Mouse (Mus musculus): ENCODE results near the gene Ppp4r1. TPM values are rescaled to one million over a fixed set of nuclear protein-coding genes. Genes with fewer than 3 reads are reported as not detected.

Gene Ppp4r1
- total RNA-seq, 2 experiments from 2014 or later, result 39.0 to 40.4 TPM

- DNase-seq (ENCODE audit: low spot score in 2 of 2), result no peak
Measured at GRCm38 (mm10) chr17:65853326-65853725, 71.0 kb downstream of the Ppp4r1 start.

- no peak for DNase-seq (ENCODE audit: low spot score in 2 of 2)
Measured at GRCm38 (mm10) chr17:65854006-65854405, 71.6 kb downstream of the Ppp4r1 start.

GRCm38 (mm10) chr17:65857617-65858016 lies 75.2 kb downstream of the Ppp4r1 start:
- DNase-seq (ENCODE audit: low spot score in 2 of 2), result no peak

- no peak for DNase-seq (ENCODE audit: low spot score in 2 of 2)
Measured at GRCm38 (mm10) chr17:65862579-65862978, 80.2 kb downstream of the Ppp4r1 start.

GRCm38 (mm10) chr17:65863830-65864229 lies 81.5 kb downstream of the Ppp4r1 start:
- DNase-seq (ENCODE audit: low spot score in 2 of 2), result no peak

- peak in 1 of 2 experiments; percentile 67 for DNase-seq (ENCODE audit: low spot score in 2 of 2)
Measured at GRCm38 (mm10) chr17:65864742-65865141, 82.4 kb downstream of the Ppp4r1 start.

- DNase-seq (ENCODE audit: low spot score in 2 of 2), result no peak
Measured at GRCm38 (mm10) chr17:65865265-65865664, 82.9 kb downstream of the Ppp4r1 start.

GRCm38 (mm10) chr17:65866201-65866600 lies 83.8 kb downstream of the Ppp4r1 start:
- DNase-seq (ENCODE audit: low spot score in 2 of 2), result no peak

GRCm38 (mm10) chr17:65867996-65868395 lies 85.6 kb downstream of the Ppp4r1 start:
- DNase-seq (ENCODE audit: low spot score in 2 of 2), result no peak

- no peak for DNase-seq (ENCODE audit: low spot score in 2 of 2)
Measured at GRCm38 (mm10) chr17:65869720-65870119, 87.3 kb downstream of the Ppp4r1 start.

- DNase-seq (ENCODE audit: low spot score in 2 of 2), result peak; percentile 44 to 57
Measured at GRCm38 (mm10) chr17:65870146-65870545, 87.8 kb downstream of the Ppp4r1 start.

- peak in 1 of 2 experiments; percentile 47 for DNase-seq (ENCODE audit: low spot score in 2 of 2)
Measured at GRCm38 (mm10) chr17:65871641-65872041, 89.3 kb downstream of the Ppp4r1 start.

- no peak for DNase-seq (ENCODE audit: low spot score in 2 of 2)
Measured at GRCm38 (mm10) chr17:65872051-65872450, 89.7 kb downstream of the Ppp4r1 start.

GRCm38 (mm10) chr17:65872652-65873051 lies 90.3 kb downstream of the Ppp4r1 start:
- no peak for DNase-seq (ENCODE audit: low spot score in 2 of 2)

- DNase-seq (ENCODE audit: low spot score in 2 of 2), result no peak
Measured at GRCm38 (mm10) chr17:65873156-65873555, 90.8 kb downstream of the Ppp4r1 start.

- DNase-seq (ENCODE audit: low spot score in 2 of 2), result no peak
Measured at GRCm38 (mm10) chr17:65873834-65874233, 91.5 kb downstream of the Ppp4r1 start.

GRCm38 (mm10) chr17:65877026-65877425 lies 94.7 kb downstream of the Ppp4r1 start:
- DNase-seq (ENCODE audit: low spot score in 2 of 2), result no peak

- DNase-seq (ENCODE audit: low spot score in 2 of 2), result peak in 1 of 2 experiments; percentile 29
Measured at GRCm38 (mm10) chr17:65884061-65884669, 101.8 kb downstream of the Ppp4r1 start.

- peak; percentile 98 to 100 for DNase-seq (ENCODE audit: low spot score in 2 of 2)
Measured at GRCm38 (mm10) chr17:65884691-65885397, 102.5 kb downstream of the Ppp4r1 start.

- no peak for DNase-seq (ENCODE audit: low spot score in 2 of 2)
Measured at GRCm38 (mm10) chr17:65885398-65885696, 103.0 kb downstream of the Ppp4r1 start.

- DNase-seq (ENCODE audit: low spot score in 2 of 2), result peak; percentile 46 to 52
Measured at GRCm38 (mm10) chr17:65885697-65886529, 103.5 kb downstream of the Ppp4r1 start, which contains the start of gene Ralbp1. Ralbp1 (minus strand) TSS chr17:65885798.

- no peak for DNase-seq (ENCODE audit: low spot score in 2 of 2)
Measured at GRCm38 (mm10) chr17:65886571-65886970, 104.2 kb downstream of the Ppp4r1 start.
